Mouse (Mus musculus): ENCODE data around the gene Slc12a5. TPM values are rescaled to one million over a fixed set of nuclear protein-coding genes. Genes with fewer than 3 reads are reported as not detected.

The Slc12a5 gene
- total RNA-seq, 1 experiment from 2014 or later: 1.7 TPM

Other genes with a start within 250 kb of the Slc12a5 start
- gene Spint5, start 245.5 kb upstream of the Slc12a5 start, total RNA-seq (2017): not detected in 2 replicates
- 0.58 TPM in 1 of 2 replicates, not detected in the other for gene Wfdc3, start 214.9 kb upstream of the Slc12a5 start, total RNA-seq (2017)
- 20.0 and 26.7 TPM in 2 replicates for gene Dnttip1, start 214.8 kb upstream of the Slc12a5 start, total RNA-seq (2017)
- gene Ube2c, start 190.9 kb upstream of the Slc12a5 start, total RNA-seq (2017): 2.8 and 3.7 TPM in 2 replicates
- gene Tnnc2, start 180.8 kb upstream of the Slc12a5 start, total RNA-seq (2017): not detected in 2 replicates
- gene Snx21, start 175.0 kb upstream of the Slc12a5 start, total RNA-seq (2017): 1.6 and 2.6 TPM in 2 replicates
- gene Acot8, start 155.9 kb upstream of the Slc12a5 start, total RNA-seq (2017): 35.4 and 39.3 TPM in 2 replicates
- 3.8 and 3.9 TPM in 2 replicates for gene Zswim3, start 155.7 kb upstream of the Slc12a5 start, total RNA-seq (2017)
- gene Zswim1, start 138.1 kb upstream of the Slc12a5 start, total RNA-seq (2017): 1.8 and 2.9 TPM in 2 replicates
- gene Spata25, start 132.3 kb upstream of the Slc12a5 start, total RNA-seq (2017): not detected in 2 replicates
- gene Ctsa, start 127.9 kb upstream of the Slc12a5 start, total RNA-seq (2017): 314 and 340 TPM in 2 replicates
- gene Neurl2, start 127.3 kb upstream of the Slc12a5 start, total RNA-seq (2017): 1.4 and 4.1 TPM in 2 replicates
- 8.0 and 11.2 TPM in 2 replicates for gene Pltp, start 103.1 kb upstream of the Slc12a5 start, total RNA-seq (2017)
- gene Pcif1, start 81.5 kb upstream of the Slc12a5 start, total RNA-seq (2017): 59.3 and 66.9 TPM in 2 replicates
- 28.2 and 30.4 TPM in 2 replicates for gene Zfp335, start 49.0 kb upstream of the Slc12a5 start, total RNA-seq (2017)
- 611 and 622 TPM in 2 replicates for gene Mmp9, start 20.0 kb upstream of the Slc12a5 start, total RNA-seq (2017)
- gene Ncoa5, start 74.1 kb downstream of the Slc12a5 start, total RNA-seq (2017): 43.1 and 51.1 TPM in 2 replicates
- 63.9 and 81.2 TPM in 2 replicates for gene Cd40, start 94.8 kb downstream of the Slc12a5 start, total RNA-seq (2017)
- not detected in 2 replicates for gene 1700025C18Rik, start 129.9 kb downstream of the Slc12a5 start, total RNA-seq (2017)